Mouse (Mus musculus) olfactory bulb, adult 2 months (tissue): ENCODE results near the gene Smarca2.

ENCODE experiments used
- CTCF ChIP-seq: fragments of 200-500 bp; IDR thresholded peaks from 2 replicates; pipeline ENCODE4 v1.5.1; 2012; ENCODE audit warnings: low read depth, mild to moderate bottlenecking, low read length, moderate library complexity; ENCODE audit not compliant: insufficient read depth
- POLR2A ChIP-seq: fragments of 200-500 bp; IDR thresholded peaks from 2 replicates; pipeline ENCODE4 v1.6.1; 2012; ENCODE audit warnings: mild to moderate bottlenecking, low read depth, low read length, moderate library complexity; ENCODE audit not compliant: insufficient read depth

DNA sequence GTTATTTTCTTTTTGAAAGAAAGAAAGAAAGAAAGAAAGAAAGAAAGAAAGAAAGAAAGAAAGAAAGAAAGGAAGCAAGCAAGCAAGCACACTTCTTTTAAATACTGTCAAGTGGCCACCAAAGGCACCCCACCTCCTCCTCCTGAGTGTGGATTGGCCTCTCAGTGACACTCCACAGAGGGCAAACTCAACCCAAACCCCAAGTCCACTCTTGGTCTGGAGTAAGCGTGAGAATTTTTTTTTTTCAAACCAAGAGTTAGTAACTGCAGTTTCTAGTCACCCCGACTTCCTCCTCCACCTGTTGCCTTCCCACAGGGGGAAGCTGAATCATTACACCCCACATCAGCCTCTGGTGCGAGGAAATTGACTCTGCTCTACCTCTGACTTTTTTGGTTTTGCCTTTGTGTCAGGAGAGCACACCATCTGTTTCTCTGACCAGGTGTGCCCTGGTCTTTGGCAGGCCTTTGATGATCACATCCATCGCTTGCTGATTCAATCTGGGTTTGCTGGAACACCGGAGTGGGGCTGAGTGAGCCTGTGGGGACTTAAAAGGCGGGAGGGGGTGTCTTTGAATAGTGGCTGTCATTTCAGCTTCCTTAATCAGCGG is 148.5 kb downstream of the Smarca2 start:
- no peak for TF ChIP-seq CTCF
- no peak for TF ChIP-seq POLR2A
